Mouse (Mus musculus): ENCODE data around the gene Tex9. TPM values are rescaled to one million over a fixed set of nuclear protein-coding genes. Genes with fewer than 3 reads are reported as not detected.
"Not testable (repeated sequence)": the region's sequence is repeated elsewhere in the genome, so short reads cannot be mapped to it uniquely, and the experiment has no call there.

Tex9 gene
- polyA plus RNA-seq, 1 experiment from 2014 or later, result 80.9 TPM

- H3K36me3 ChIP-seq (replicated peaks); H3K4me2 ChIP-seq; ATAC-seq (ENCODE audit: low FRiP score); H3K27ac ChIP-seq; H3K9me3 ChIP-seq; H3K4me3 ChIP-seq (replicated peaks); H3K27me3 ChIP-seq; H3K9ac ChIP-seq; H3K4me1 ChIP-seq: not testable (repeated sequence)
- WGBS, result 77% methylated on average over 4 of the region's 4 CpGs
Observed at GRCm38 (mm10) chr9:72401769-72402168, 90.2 kb downstream of the Tex9 start.

Small RNA genes within 50 kb of the gene (microRNA-seq; reads per million reads assigned to microRNA genes)
- gene Gm28010, result not detected

Other genes starting within 250 kb of the Tex9 start
- gene Zfp280d, start 217.4 kb downstream of the Tex9 start, polyA plus RNA-seq (2016; fragmentation: Nextera tagmentation; extraction: Ambion mirVana), result 61.9 and 62.3 TPM in 2 replicates
- 44.7 and 51.6 TPM in 2 replicates for gene Mns1, start 54.2 kb downstream of the Tex9 start, polyA plus RNA-seq (2016; fragmentation: Nextera tagmentation; extraction: Ambion mirVana)
- gene Rfx7, start 40.0 kb upstream of the Tex9 start, polyA plus RNA-seq (2016; fragmentation: Nextera tagmentation; extraction: Ambion mirVana), result 24.4 and 24.5 TPM in 2 replicates
- gene Nedd4, start 170.1 kb upstream of the Tex9 start, polyA plus RNA-seq (2016; fragmentation: Nextera tagmentation; extraction: Ambion mirVana), result 731 and 774 TPM in 2 replicates